Mouse (Mus musculus): ENCODE data around the gene Wdr95. TPM values are rescaled to one million over a fixed set of nuclear protein-coding genes. Genes with fewer than 3 reads are reported as not detected.

Wdr95 gene
- polyA plus RNA-seq (2012; rRNA removed) = not detected in 2 replicates

- DNase-seq (ENCODE audit: low read depth, low spot score) = no peak
- 47% methylated on average over 29 of the region's 29 CpGs for WGBS
These were observed at the start of gene Wdr95 for GRCm38 (mm10) chr5:149527999-149528729. Wdr95 (plus strand) TSS chr5:149528679.

- 84% methylated on average over 7 of the region's 7 CpGs for whole genome bisulfite sequencing
- no peak for DNase-seq (ENCODE audit: low read depth, low spot score)
These were observed 46.6 kb upstream of the Wdr95 start for GRCm38 (mm10) chr5:149481920-149482319.

GRCm38 (mm10) chr5:149483321-149484052 is 45.0 kb upstream of the Wdr95 start:
- DNase-seq (ENCODE audit: low read depth, low spot score) = no peak
- 65% methylated on average over 12 of the region's 12 CpGs for WGBS

GRCm38 (mm10) chr5:149484270-149484669 is 44.2 kb upstream of the Wdr95 start:
- 51% methylated on average over 12 of the region's 12 CpGs for WGBS

GRCm38 (mm10) chr5:149485447-149485846 is 43.0 kb upstream of the Wdr95 start:
- DNase-seq (ENCODE audit: low read depth, low spot score) = no peak
- WGBS = 91% methylated on average over 6 of the region's 6 CpGs

More at GRCm38 (mm10) chr5:149484270-149484669, 44.2 kb upstream of the Wdr95 start:
- DNase-seq (ENCODE audit: low read depth, low spot score) = no peak

GRCm38 (mm10) chr5:149488360-149489021 is 40.0 kb upstream of the Wdr95 start:
- 31% methylated on average over 11 of the region's 11 CpGs for WGBS
- DNase-seq (ENCODE audit: low read depth, low spot score) = no peak

- 68% methylated on average over 11 of the region's 11 CpGs for WGBS
- no peak for DNase-seq (ENCODE audit: low read depth, low spot score)
These were observed 39.3 kb upstream of the Wdr95 start for GRCm38 (mm10) chr5:149489136-149489535.

- 75% methylated on average over 15 of the region's 15 CpGs for WGBS
- DNase-seq (ENCODE audit: low read depth, low spot score) = no peak
These were observed 38.2 kb upstream of the Wdr95 start for GRCm38 (mm10) chr5:149490275-149490674.

GRCm38 (mm10) chr5:149495655-149496054 is 32.8 kb upstream of the Wdr95 start:
- no peak for DNase-seq (ENCODE audit: low read depth, low spot score)
- 55% methylated on average over 6 of the region's 6 CpGs for WGBS

- DNase-seq (ENCODE audit: low read depth, low spot score) = no peak
- 68% methylated on average over 12 of the region's 12 CpGs for WGBS
These were observed 31.9 kb upstream of the Wdr95 start for GRCm38 (mm10) chr5:149496401-149497066.

- DNase-seq (ENCODE audit: low read depth, low spot score) = no peak
- WGBS = 39% methylated on average over 4 of the region's 4 CpGs
These were observed 28.5 kb upstream of the Wdr95 start for GRCm38 (mm10) chr5:149499936-149500335.

- no peak for DNase-seq (ENCODE audit: low read depth, low spot score)
- WGBS = 84% methylated on average over 23 of the region's 23 CpGs
These were observed 24.9 kb upstream of the Wdr95 start for GRCm38 (mm10) chr5:149503423-149504175.

GRCm38 (mm10) chr5:149504985-149505384 is 23.5 kb upstream of the Wdr95 start:
- no peak for DNase-seq (ENCODE audit: low read depth, low spot score)
- 56% methylated on average over 8 of the region's 8 CpGs for WGBS

- 97% methylated on average over 2 of the region's 2 CpGs for WGBS
These were observed 22.4 kb upstream of the Wdr95 start for GRCm38 (mm10) chr5:149506033-149506432.

GRCm38 (mm10) chr5:149508094-149509029 is 20.1 kb upstream of the Wdr95 start:
- DNase-seq (ENCODE audit: low read depth, low spot score) = no peak
- WGBS = 75% methylated on average over 20 of the region's 20 CpGs

More at GRCm38 (mm10) chr5:149506033-149506432, 22.4 kb upstream of the Wdr95 start:
- DNase-seq (ENCODE audit: low read depth, low spot score) = no peak

GRCm38 (mm10) chr5:149510323-149510722 is 18.2 kb upstream of the Wdr95 start:
- no peak for DNase-seq (ENCODE audit: low read depth, low spot score)
- 81% methylated on average over 13 of the region's 13 CpGs for WGBS

- DNase-seq (ENCODE audit: low read depth, low spot score) = no peak
- 61% methylated on average over 3 of the region's 3 CpGs for WGBS
These were observed 15.8 kb upstream of the Wdr95 start for GRCm38 (mm10) chr5:149512695-149513094.

GRCm38 (mm10) chr5:149513438-149514086 is 14.9 kb upstream of the Wdr95 start:
- no peak for DNase-seq (ENCODE audit: low read depth, low spot score)
- 62% methylated on average over 9 of the region's 9 CpGs for WGBS

All from large intestine, adult 2 months (tissue).